Mouse (Mus musculus): ENCODE measurements around the gene Nucb1. TPM values are rescaled to one million over a fixed set of nuclear protein-coding genes. Genes with fewer than 3 reads are reported as not detected.

Gene Nucb1
- polyA plus RNA-seq, 1 experiment: 447 TPM

DNA sequence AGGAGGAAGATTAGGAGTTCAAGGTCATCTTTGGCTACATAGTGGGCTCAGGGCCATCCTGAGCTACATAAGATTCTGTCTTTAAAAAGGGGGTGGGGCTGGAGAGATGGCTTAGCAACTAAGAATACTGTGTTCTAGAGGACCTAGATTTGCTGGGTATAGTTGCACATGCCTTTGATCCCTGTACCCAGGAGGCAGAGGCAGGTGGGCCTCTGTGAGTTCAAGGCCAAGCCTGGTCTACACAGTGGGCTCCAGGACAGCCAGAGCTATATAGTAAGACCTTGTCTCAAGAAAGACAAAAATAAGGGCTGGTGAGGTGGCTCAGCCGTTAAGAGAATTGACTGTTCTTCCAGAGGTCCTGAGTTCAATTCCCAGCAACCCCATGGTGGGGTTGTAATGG is 60.2 kb downstream of the Nucb1 start:
- Histone ChIP-seq H3K4me1 (ENCODE audit: control insufficient read depth, insufficient read depth, low read length) (no peaks in the 10 kb centered on the region), H3K27ac (ENCODE audit: insufficient read depth, low read length) (no peak overlapping the region), H3K4me3 (ENCODE audit: insufficient read depth, low read length) (no peak overlapping the region)
- TF ChIP-seq POLR2A (IDR thresholded peaks at IDR 0.05; ENCODE audit: low read depth, low read length): no peak
- no peak for TF ChIP-seq CTCF (IDR thresholded peaks at IDR 0.05; ENCODE audit: borderline replicate concordance, insufficient read depth, low read length)

DNA sequence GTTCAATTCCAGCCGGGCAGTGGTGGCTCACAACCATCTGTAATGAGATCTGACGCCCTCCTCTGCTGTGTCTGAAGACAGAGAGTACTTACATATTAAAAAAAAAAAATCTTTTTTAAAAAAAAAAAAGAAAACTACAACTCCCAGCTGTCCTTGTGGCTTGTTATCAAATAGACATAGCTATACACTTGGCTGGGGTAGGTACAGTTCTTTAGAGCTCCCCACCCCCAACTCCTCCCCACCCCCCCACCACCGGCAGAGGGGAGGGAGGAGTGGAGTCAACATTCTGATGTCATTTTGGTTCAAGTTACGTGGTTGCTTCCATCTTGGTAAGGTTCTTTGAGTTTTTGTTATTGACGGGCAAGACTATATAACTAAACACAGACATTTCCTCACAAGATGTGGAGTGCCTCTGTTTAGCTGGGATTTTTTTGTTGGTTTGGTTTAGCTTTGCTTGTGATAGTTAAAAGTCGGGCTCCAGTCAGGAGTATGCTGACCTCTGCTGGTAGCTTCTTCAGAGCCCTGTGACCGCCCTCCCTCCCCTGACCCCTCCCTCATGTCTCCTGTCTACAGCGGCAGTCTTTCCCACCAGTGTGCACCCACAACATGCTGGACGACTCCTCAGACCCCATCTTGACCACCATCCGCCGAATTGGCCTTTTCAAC is 62.7 kb downstream of the Nucb1 start:
- no peak overlapping the region for H3K27ac ChIP-seq (ENCODE audit: insufficient read depth, low read length)
- H3K4me3 ChIP-seq (ENCODE audit: insufficient read depth, low read length): no peak overlapping the region
- TF ChIP-seq POLR2A (IDR thresholded peaks at IDR 0.05; ENCODE audit: low read depth, low read length) (no peak), CTCF (IDR thresholded peaks at IDR 0.05; ENCODE audit: borderline replicate concordance, insufficient read depth, low read length) (peak; percentile 26; the same call in 1 of the 2 replicates)
- H3K4me1 ChIP-seq (ENCODE audit: control insufficient read depth, insufficient read depth, low read length): no peaks in the 10 kb centered on the region

DNA sequence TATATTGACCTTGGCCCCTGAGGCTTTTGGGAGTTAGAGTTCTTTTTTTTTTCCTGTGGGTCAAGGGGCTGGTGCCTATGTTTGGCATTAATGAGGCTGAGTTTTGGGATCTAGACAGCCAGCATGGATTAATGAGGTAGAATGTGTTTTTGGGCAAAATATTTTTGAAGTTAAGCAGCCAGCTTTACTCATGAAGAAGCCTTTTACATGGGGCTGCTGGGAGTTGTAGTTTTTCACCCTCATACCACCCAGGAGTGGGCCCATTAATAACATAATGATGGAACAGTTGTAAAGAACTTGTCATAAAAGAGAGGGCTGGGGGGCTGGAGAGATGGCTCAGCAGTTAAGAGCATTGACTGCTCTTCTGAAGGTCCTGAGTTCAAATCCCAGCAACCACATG is 63.6 kb downstream of the Nucb1 start:
- Histone ChIP-seq H3K4me3 (ENCODE audit: insufficient read depth, low read length) (no peak overlapping the region), H3K4me1 (ENCODE audit: control insufficient read depth, insufficient read depth, low read length) (no peaks in the 10 kb centered on the region), H3K27ac (ENCODE audit: insufficient read depth, low read length) (no peak overlapping the region)
- no peak for TF ChIP-seq CTCF (IDR thresholded peaks at IDR 0.05; ENCODE audit: borderline replicate concordance, insufficient read depth, low read length)
- no peak for TF ChIP-seq POLR2A (IDR thresholded peaks at IDR 0.05; ENCODE audit: low read depth, low read length)

DNA sequence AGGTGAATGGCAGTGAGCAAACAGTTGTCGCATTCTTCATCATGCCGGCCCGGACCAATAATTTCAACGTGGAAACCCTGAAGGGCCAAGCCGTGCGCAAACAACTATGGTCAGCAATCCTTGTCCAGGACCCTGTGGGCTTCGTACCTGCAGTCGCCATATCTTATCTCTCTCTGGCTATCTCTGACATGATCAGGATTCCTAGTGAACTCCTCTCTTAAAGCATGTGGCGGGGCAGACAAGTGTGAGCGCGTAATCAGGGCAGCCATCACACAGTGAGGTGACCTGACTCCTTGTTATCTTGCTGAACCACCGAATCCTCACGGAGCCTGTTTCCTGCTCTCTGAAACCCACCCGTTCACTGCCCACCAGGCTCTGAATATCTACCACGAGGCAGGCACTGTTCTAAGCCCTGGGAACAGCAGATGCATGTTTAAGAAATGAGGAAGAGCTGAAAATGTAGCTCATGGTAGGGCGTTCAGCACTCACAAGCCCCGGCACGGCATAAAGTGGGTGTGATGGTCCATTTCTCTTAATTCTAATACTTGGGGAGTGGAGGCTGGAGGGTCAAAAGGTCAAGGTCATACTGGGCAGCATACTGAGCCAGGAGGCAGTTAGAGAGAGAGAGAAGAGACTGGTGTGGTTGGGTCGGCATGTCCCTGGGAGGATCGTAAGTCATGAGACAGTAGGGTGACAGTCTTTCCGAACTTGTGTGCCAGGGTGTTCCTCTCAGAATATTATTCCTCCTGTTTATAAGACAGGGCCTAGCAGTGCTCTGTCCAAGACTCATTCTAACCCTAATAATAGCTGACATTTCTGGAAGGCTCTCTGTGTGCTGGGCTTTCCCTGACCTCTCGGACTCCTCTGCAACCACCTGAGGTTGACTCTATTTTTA is 66.4 kb downstream of the Nucb1 start:
- H3K4me1 ChIP-seq (ENCODE audit: control insufficient read depth, insufficient read depth, low read length): no peaks in the 10 kb centered on the region
- no peak for TF ChIP-seq POLR2A (IDR thresholded peaks at IDR 0.05; ENCODE audit: low read depth, low read length)
- no peak for TF ChIP-seq CTCF (IDR thresholded peaks at IDR 0.05; ENCODE audit: borderline replicate concordance, insufficient read depth, low read length)
- H3K4me3 ChIP-seq (ENCODE audit: insufficient read depth, low read length): no peak overlapping the region
- H3K27ac ChIP-seq (ENCODE audit: insufficient read depth, low read length): no peak overlapping the region

Other genes starting within 250 kb of the Nucb1 start
- not detected in 2 replicates for gene Slc6a21, start 232.9 kb downstream of the Nucb1 start, polyA plus RNA-seq (2011; ENCODE audit: insufficient read length, low read depth, missing spikeins)
- 9.8 and 12.8 TPM in 2 replicates for gene Trpm4, start 176.6 kb downstream of the Nucb1 start, polyA plus RNA-seq (2011; ENCODE audit: insufficient read length, low read depth, missing spikeins)
- not detected in 2 replicates for gene Hrc, start 175.1 kb downstream of the Nucb1 start, polyA plus RNA-seq (2011; ENCODE audit: insufficient read length, low read depth, missing spikeins)
- 2.5 and 2.7 TPM in 2 replicates for gene Ppfia3, start 143.4 kb downstream of the Nucb1 start, polyA plus RNA-seq (2011; ENCODE audit: insufficient read length, low read depth, missing spikeins)
- gene Lin7b, start 139.8 kb downstream of the Nucb1 start, polyA plus RNA-seq (2011; ENCODE audit: insufficient read length, low read depth, missing spikeins): 2.3 TPM in 1 of 2 replicates, not detected in the other
- 407 and 463 TPM in 2 replicates for gene Snrnp70, start 114.7 kb downstream of the Nucb1 start, polyA plus RNA-seq (2011; ENCODE audit: insufficient read length, low read depth, missing spikeins)
- gene Kcna7, start 104.8 kb downstream of the Nucb1 start, polyA plus RNA-seq (2011; ENCODE audit: insufficient read length, low read depth, missing spikeins): not detected in 2 replicates
- gene Ntf5, start 96.7 kb downstream of the Nucb1 start, polyA plus RNA-seq (2011; ENCODE audit: insufficient read length, low read depth, missing spikeins): 0.79 and 1.0 TPM in 2 replicates
- not detected in 2 replicates for gene Lhb, start 89.6 kb downstream of the Nucb1 start, polyA plus RNA-seq (2011; ENCODE audit: insufficient read length, low read depth, missing spikeins)
- gene Gys1, start 75.6 kb downstream of the Nucb1 start, polyA plus RNA-seq (2011; ENCODE audit: insufficient read length, low read depth, missing spikeins): 47.6 and 58.2 TPM in 2 replicates
- 67.9 and 74.6 TPM in 2 replicates for gene Ruvbl2, start 72.3 kb downstream of the Nucb1 start, polyA plus RNA-seq (2011; ENCODE audit: insufficient read length, low read depth, missing spikeins)
- gene Ftl1, start 50.5 kb downstream of the Nucb1 start, polyA plus RNA-seq (2011; ENCODE audit: insufficient read length, low read depth, missing spikeins): 3,506 and 4,699 TPM in 2 replicates
- 218 and 278 TPM in 2 replicates for gene Bax, start 43.5 kb downstream of the Nucb1 start, polyA plus RNA-seq (2011; ENCODE audit: insufficient read length, low read depth, missing spikeins)
- not detected in 2 replicates for gene Tulp2, start 28.5 kb downstream of the Nucb1 start, polyA plus RNA-seq (2011; ENCODE audit: insufficient read length, low read depth, missing spikeins)
- gene Gm45808, start 23.6 kb downstream of the Nucb1 start, polyA plus RNA-seq (2011; ENCODE audit: insufficient read length, low read depth, missing spikeins): not detected in 2 replicates
- gene Dhdh, start 21.6 kb downstream of the Nucb1 start, polyA plus RNA-seq (2011; ENCODE audit: insufficient read length, low read depth, missing spikeins): 0.68 and 1.2 TPM in 2 replicates
- 31.7 and 35.9 TPM in 2 replicates for gene Ppp1r15a, start 15.9 kb upstream of the Nucb1 start, polyA plus RNA-seq (2011; ENCODE audit: insufficient read length, low read depth, missing spikeins)
- gene Plekha4, start 15.9 kb upstream of the Nucb1 start, polyA plus RNA-seq (2011; ENCODE audit: insufficient read length, low read depth, missing spikeins): 9.1 and 11.4 TPM in 2 replicates
- not detected in 2 replicates for gene Hsd17b14, start 44.5 kb upstream of the Nucb1 start, polyA plus RNA-seq (2011; ENCODE audit: insufficient read length, low read depth, missing spikeins)
- gene Bcat2, start 59.7 kb upstream of the Nucb1 start, polyA plus RNA-seq (2011; ENCODE audit: insufficient read length, low read depth, missing spikeins): 25.7 and 30.6 TPM in 2 replicates
- 1.4 and 5.2 TPM in 2 replicates for gene Fgf21, start 105.1 kb upstream of the Nucb1 start, polyA plus RNA-seq (2011; ENCODE audit: insufficient read length, low read depth, missing spikeins)
- gene Fut1, start 106.9 kb upstream of the Nucb1 start, polyA plus RNA-seq (2011; ENCODE audit: insufficient read length, low read depth, missing spikeins): not detected in 2 replicates
- gene Izumo1, start 111.4 kb upstream of the Nucb1 start, polyA plus RNA-seq (2011; ENCODE audit: insufficient read length, low read depth, missing spikeins): not detected in 2 replicates
- gene Rasip1, start 117.1 kb upstream of the Nucb1 start, polyA plus RNA-seq (2011; ENCODE audit: insufficient read length, low read depth, missing spikeins): 0.15 and 0.37 TPM in 2 replicates
- gene Mamstr, start 129.6 kb upstream of the Nucb1 start, polyA plus RNA-seq (2011; ENCODE audit: insufficient read length, low read depth, missing spikeins): 0.70 and 1.8 TPM in 2 replicates
- not detected in 2 replicates for gene Fut2, start 156.0 kb upstream of the Nucb1 start, polyA plus RNA-seq (2011; ENCODE audit: insufficient read length, low read depth, missing spikeins)
- gene Ntn5, start 173.6 kb upstream of the Nucb1 start, polyA plus RNA-seq (2011; ENCODE audit: insufficient read length, low read depth, missing spikeins): 0.58 TPM in 1 of 2 replicates, not detected in the other
- 0.21 TPM in 1 of 2 replicates, not detected in the other for gene Sec1, start 184.0 kb upstream of the Nucb1 start, polyA plus RNA-seq (2011; ENCODE audit: insufficient read length, low read depth, missing spikeins)
- gene Car11, start 189.4 kb upstream of the Nucb1 start, polyA plus RNA-seq (2011; ENCODE audit: insufficient read length, low read depth, missing spikeins): 6.6 and 6.8 TPM in 2 replicates
- gene Dbp, start 194.7 kb upstream of the Nucb1 start, polyA plus RNA-seq (2011; ENCODE audit: insufficient read length, low read depth, missing spikeins): 15.9 and 17.0 TPM in 2 replicates
- gene Rpl18, start 205.1 kb upstream of the Nucb1 start, polyA plus RNA-seq (2011; ENCODE audit: insufficient read length, low read depth, missing spikeins): 1,118 and 1,143 TPM in 2 replicates
- gene Sphk2, start 207.6 kb upstream of the Nucb1 start, polyA plus RNA-seq (2011; ENCODE audit: insufficient read length, low read depth, missing spikeins): 19.0 and 19.1 TPM in 2 replicates
- not detected in 2 replicates for gene Fam83e, start 210.8 kb upstream of the Nucb1 start, polyA plus RNA-seq (2011; ENCODE audit: insufficient read length, low read depth, missing spikeins)
- not detected in 2 replicates for gene Spaca4, start 215.4 kb upstream of the Nucb1 start, polyA plus RNA-seq (2011; ENCODE audit: insufficient read length, low read depth, missing spikeins)